ENCODE assay signal across 8 mouse cellular contexts in the genomic region with DNA sequence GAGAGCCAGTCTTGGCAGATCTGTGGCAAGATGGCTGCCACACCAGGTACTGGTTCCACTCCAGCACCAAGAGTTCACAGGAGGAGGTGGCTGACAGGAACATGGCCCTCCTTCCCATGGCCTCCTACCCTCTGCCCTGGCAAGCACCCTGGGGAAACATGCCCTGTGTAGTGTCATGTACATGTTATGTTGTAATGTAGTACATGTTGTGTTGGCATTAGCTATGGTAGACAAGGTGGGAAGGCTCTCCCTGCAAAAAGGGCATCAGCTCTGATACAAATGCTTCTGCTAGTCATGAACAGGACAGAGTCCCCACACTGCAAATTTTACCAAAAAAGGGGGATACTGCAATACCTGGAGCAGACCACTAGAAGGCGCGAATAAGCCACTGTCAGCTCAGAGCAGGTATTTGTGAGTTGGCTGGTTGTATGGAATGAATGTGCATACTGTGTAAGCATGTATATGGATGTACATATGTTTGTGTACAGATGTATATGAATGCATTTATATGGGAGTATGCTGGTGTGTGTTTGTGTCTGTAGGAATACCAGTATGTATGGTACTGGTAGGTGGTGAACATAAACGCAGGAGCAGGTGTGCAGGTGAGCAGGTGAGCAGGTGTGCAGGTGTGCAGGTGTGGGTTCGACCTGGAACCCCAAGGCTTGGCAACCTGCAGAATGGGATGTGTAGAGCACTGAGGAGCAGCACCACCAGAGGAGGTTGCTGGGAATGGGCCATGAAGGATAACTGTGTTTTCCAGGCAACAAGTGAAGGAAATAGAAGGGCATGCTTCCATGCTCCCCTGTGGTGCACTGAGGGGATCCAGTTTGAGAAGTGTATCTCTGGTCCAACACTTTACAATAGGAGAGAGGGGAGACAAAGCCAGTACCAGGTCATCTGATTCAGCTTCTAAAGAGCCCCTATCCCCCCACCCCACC. TPM values are rescaled to one million over a fixed set of nuclear protein-coding genes. Genes with fewer than 3 reads are reported as not detected.
A peak's percentile ranks its signal among the peaks of the same experiment; 100 is the strongest.
DNase-seq lines count a peak whose midpoint lies in the region; ATAC-seq and TF ChIP-seq lines count a peak whose summit lies in the region.

No protein-coding gene starts in this region.

- H3K79me2 ChIP-seq in heart, adult 2 months (replicated peaks; ENCODE audit: control insufficient read depth, insufficient read depth, low read length) = peaks cover 2% of the 10 kb centered on the region; the same call in 1 of the 2 replicates
- H3K79me2 ChIP-seq in C2C12 (ENCODE audit: control insufficient read depth, insufficient read depth) = peaks cover 19% of the 10 kb centered on the region

- peak; percentile 45 for ATAC-seq in erythroblast, adult 5-6 weeks (replicated peaks; ENCODE audit: low FRiP score, poor library complexity, severe bottlenecking)
- no peak for ATAC-seq in inflammation-experienced regulatory T-cells, adult 6 months

- no peak for TF ChIP-seq EP300 in heart, adult 2 months (IDR thresholded peaks at IDR 0.05; ENCODE audit: insufficient read depth, low read depth, low read length)

- H3K27ac ChIP-seq in heart, adult 2 months = no peak overlapping the region
- no peak overlapping the region for H3K27ac ChIP-seq in heart, embryonic 10.5 days

- WGBS in heart, adult 2 months = 28% methylated on average over 4 of the region's 4 CpGs
- 28% methylated on average over 4 of the region's 4 CpGs for WGBS in heart, embryonic 10.5 days

- TF ChIP-seq CTCF in heart, adult 2 months (IDR thresholded peaks at IDR 0.05) = peak; percentile 91
- peak; percentile 52 for TF ChIP-seq CTCF in C2C12 (IDR thresholded peaks at IDR 0.05; ENCODE audit: control insufficient read depth, insufficient read depth, insufficient read length)

- intact Hi-C loops in heart, adult 2 months (cut with DNase I) = loop anchor here (1.0 to 10.0 kb wide), 2 partner anchors 118 to 190 kb away; no protein-coding TSS in a partner anchor
- intact Hi-C loops in left cerebral cortex, postnatal 14 days (cut with DNase I) = loop anchor here (2.0 kb wide), 1 partner anchor 116 kb away; no protein-coding TSS in a partner anchor

- no peaks in the 10 kb centered on the region for H3K27me3 ChIP-seq in heart, adult 2 months (ENCODE audit: control insufficient read depth, insufficient read depth, low read length)
- peaks cover 11% of the 10 kb centered on the region; the same call in 1 of the 2 replicates for H3K27me3 ChIP-seq in heart, embryonic 10.5 days (ENCODE audit: insufficient read depth, poor library complexity, severe bottlenecking)
- peaks cover 19% of the 10 kb centered on the region for H3K27me3 ChIP-seq in C2C12 (ENCODE audit: control insufficient read depth, insufficient read depth, insufficient read length)

- no peak for TF ChIP-seq POLR2A in heart, adult 2 months (IDR thresholded peaks at IDR 0.05; ENCODE audit: insufficient read depth, low read depth, low read length)

- no peak overlapping the region for H3K4me3 ChIP-seq in heart, adult 2 months
- H3K4me3 ChIP-seq in heart, embryonic 10.5 days = no peak overlapping the region
- H3K4me3 ChIP-seq in C2C12 (ENCODE audit: insufficient read depth, poor library complexity, severe bottlenecking) = no peak overlapping the region

- peaks cover 3% of the 10 kb centered on the region; the same call in 1 of the 2 replicates for H3K36me3 ChIP-seq in heart, adult 2 months (ENCODE audit: control insufficient read depth, insufficient read depth, low read length)
- H3K36me3 ChIP-seq in heart, embryonic 10.5 days = no peaks in the 10 kb centered on the region
- H3K36me3 ChIP-seq in C2C12 (ENCODE audit: control insufficient read depth, insufficient read depth) = no peaks in the 10 kb centered on the region

- no peak overlapping the region for H3ac ChIP-seq in C2C12 (ENCODE audit: control insufficient read depth, insufficient read length, low read depth)

- H3K9me3 ChIP-seq in heart, embryonic 10.5 days = no peaks in the 10 kb centered on the region

- H3K4me1 ChIP-seq in heart, adult 2 months (ENCODE audit: control insufficient read depth, insufficient read depth, low read length) = peaks cover 4% of the 10 kb centered on the region
- H3K4me1 ChIP-seq in heart, embryonic 10.5 days = peaks cover 13% of the 10 kb centered on the region

- H3K9ac ChIP-seq in heart, adult 2 months (ENCODE audit: low read depth, low read length) = no peak overlapping the region

- DNase-seq in heart, adult 2 months = peak in 1 of 2 experiments; percentile 18
- DNase-seq in heart, embryonic 10.5 days (ENCODE audit: low spot score) = no peak
- DNase-seq in adrenal gland, postnatal 14 days = peak; percentile 42
- DNase-seq in left cerebral cortex, postnatal 14 days (ENCODE audit: low spot score in 2 of 2) = peak; percentile 57 to 70
- peak; percentile 76 for DNase-seq in retina, embryonic 14.5 days (ENCODE audit: low spot score)

- H3K79me3 ChIP-seq in C2C12 (ENCODE audit: low read depth) = peaks cover 10% of the 10 kb centered on the region

TF ChIP-seq in C2C12, 6 proteins besides CTCF, POLR2A, EP300 and RAD21:
- TF ChIP-seq MAX (IDR thresholded peaks at IDR 0.05) = no peak
- TF ChIP-seq CEBPB (IDR thresholded peaks at IDR 0.05; ENCODE audit: low read depth) = no peak
- no peak for TF ChIP-seq FOSL1 (IDR thresholded peaks at IDR 0.05; ENCODE audit: insufficient read depth, low read length, poor library complexity, severe bottlenecking)
- TF ChIP-seq MYOG (IDR thresholded peaks at IDR 0.05; ENCODE audit: control insufficient read depth, extremely low read depth, insufficient read length) = no peak
- TF ChIP-seq USF1 (IDR thresholded peaks at IDR 0.05; ENCODE audit: low read depth) = no peak
- no peak for TF ChIP-seq MYOD1 (IDR thresholded peaks at IDR 0.05; ENCODE audit: control insufficient read depth, insufficient read length, low read depth)

RNA-seq across cellular contexts. Expression of gene Ubac1, which starts 2.9 kb away (rescaled TPM):
- 10 to 100 TPM; 86.3 to 92.0 TPM for total RNA-seq in heart, adult 2 months (2021)
- 116 and 139 TPM in 2 replicates for polyA plus RNA-seq in heart, adult 2 months (2012; rRNA removed)
- 116 and 127 TPM in 2 replicates for polyA plus RNA-seq in heart, embryonic 10.5 days (2016; fragmentation: Nextera tagmentation; extraction: Ambion mirVana)
- 60.6 TPM for polyA plus RNA-seq in C2C12 (2012; fragmentation: generic; extraction: Trizol)
- total RNA-seq in adrenal gland, postnatal 14 days (2021) = 53.0 and 58.0 TPM in 2 replicates
- total RNA-seq in erythroblast, adult 5-6 weeks (2015; ENCODE audit: low replicate concordance) = 531 and 563 TPM in 2 replicates
- total RNA-seq in erythroblast, adult 5-6 weeks (2017; ENCODE audit: low replicate concordance) = 630 and 869 TPM in 2 replicates
- 10 to 100 TPM; 80.3 to 86.7 TPM for total RNA-seq in left cerebral cortex, postnatal 14 days (2021)
- 10 to 100 TPM; 14.1 to 17.2 (median 16.0) TPM for polyA plus RNA-seq in inflammation-experienced regulatory T-cells, adult 6 months (2017; shearing (Covaris generic))

RNA-seq across cellular contexts. Expression of gene Camsap1, which starts 41.3 kb away (rescaled TPM):
- 10 to 100 TPM; 38.9 to 45.1 TPM for total RNA-seq in heart, adult 2 months (2021)
- polyA plus RNA-seq in heart, adult 2 months (2012; rRNA removed) = 7.4 and 13.5 TPM in 2 replicates
- 13.4 and 13.9 TPM in 2 replicates for polyA plus RNA-seq in heart, embryonic 10.5 days (2016; fragmentation: Nextera tagmentation; extraction: Ambion mirVana)
- 12.2 TPM for polyA plus RNA-seq in C2C12 (2012; fragmentation: generic; extraction: Trizol)
- 25.9 and 32.1 TPM in 2 replicates for total RNA-seq in adrenal gland, postnatal 14 days (2021)
- total RNA-seq in erythroblast, adult 5-6 weeks (2015; ENCODE audit: low replicate concordance) = 4.0 and 20.9 TPM in 2 replicates
- total RNA-seq in erythroblast, adult 5-6 weeks (2017; ENCODE audit: low replicate concordance) = 10.7 and 19.5 TPM in 2 replicates
- total RNA-seq in left cerebral cortex, postnatal 14 days (2021) = 100 to 1,000 TPM; 139 to 167 TPM
- 10 to 100 TPM in 1 of 3 experiments, 1 to 10 TPM in 2; 7.0 to 13.6 (median 8.6) TPM for polyA plus RNA-seq in inflammation-experienced regulatory T-cells, adult 6 months (2017; shearing (Covaris generic))
